Mouse (Mus musculus): ENCODE measurements around the gene Sh3kbp1. TPM values are rescaled to one million over a fixed set of nuclear protein-coding genes. Genes with fewer than 3 reads are reported as not detected.

Gene Sh3kbp1
- total RNA-seq, 2 experiments from 2014 or later: 66.3 to 74.6 TPM

DNA sequence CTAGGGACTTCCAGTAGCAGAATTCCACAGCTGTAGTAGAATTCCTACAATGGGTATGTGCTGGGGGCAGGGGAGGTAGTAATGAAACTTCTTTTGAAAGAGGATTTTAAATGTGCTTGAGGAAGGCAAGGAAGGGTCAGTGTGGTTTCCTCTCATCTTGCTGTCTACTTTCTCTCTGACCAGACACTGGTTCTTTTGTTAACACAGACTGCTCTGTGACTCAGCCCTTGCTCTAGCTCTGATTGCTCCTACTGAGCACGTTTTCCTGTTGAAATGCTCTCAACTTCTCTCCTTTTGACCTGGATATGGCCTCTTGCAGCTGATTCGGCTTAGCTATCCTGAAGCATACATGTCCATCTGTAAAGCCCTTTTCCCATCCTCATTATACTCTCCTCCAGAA lies 45.4 kb downstream of the Sh3kbp1 start:
- intact Hi-C loops (cut with DNase I): no loop called here

DNA sequence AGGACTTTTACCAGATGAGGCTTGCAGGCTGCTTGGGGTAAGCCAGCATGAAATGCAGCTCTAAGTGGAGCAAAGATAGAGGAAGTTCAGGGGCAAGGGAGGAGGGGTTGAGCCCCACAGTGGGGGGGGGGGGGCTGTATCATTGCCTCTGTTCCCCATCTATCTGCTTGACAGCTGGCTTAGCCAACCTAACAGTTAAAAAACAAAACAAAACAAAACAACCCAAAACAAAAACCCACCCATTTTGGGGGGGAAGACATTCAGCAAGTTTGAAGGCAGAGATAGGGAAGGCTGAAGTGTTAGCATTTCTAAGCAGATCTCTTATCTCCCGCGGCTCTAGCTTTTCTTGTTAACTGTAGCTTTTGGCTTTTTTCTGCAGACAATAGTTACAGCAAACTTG lies 49.2 kb downstream of the Sh3kbp1 start:
- intact Hi-C loops (cut with DNase I): no loop called here

More for the DNA sequence above, 45.4 kb downstream of the Sh3kbp1 start:
- DNase-seq (ENCODE audit: extremely low spot score in 1 of 2, low spot score in 2 of 2): no peak

DNA sequence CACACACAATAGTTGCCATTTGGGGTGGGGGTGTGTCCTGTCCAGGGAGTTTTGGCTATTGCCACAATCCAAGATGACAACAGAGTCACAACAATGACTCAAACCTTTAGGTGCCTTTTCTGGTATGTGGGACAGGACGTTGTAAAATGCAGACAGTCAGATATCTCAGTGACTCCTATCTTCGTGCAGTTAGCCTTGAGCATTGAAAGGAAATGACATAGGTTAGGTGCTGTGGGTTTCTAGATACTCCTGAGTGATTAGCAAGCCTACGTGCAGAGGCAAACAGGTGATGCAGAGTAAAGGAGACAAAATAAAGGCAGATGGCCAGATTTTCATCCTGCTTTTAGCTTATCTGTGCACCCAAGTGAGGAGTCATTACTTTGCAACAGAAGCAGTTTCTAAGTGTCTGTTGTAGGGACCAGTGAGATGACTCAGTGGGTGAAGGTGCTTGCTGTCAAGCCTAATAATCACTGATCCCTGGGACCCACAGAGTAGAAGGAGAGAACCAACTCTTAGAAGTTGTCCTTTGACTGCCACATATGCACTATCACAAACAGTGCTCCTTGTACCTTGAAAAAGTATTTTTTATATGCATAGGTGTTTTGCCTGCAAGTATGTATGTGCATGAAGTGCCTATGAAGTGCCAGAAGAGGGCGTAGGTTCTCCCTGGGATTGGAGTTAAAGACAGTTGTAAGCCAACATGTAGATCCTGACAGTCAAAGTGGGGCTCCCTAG lies 50.7 kb downstream of the Sh3kbp1 start:
- intact Hi-C loops (cut with DNase I): no loop called here

More for the DNA sequence above, 49.2 kb downstream of the Sh3kbp1 start:
- DNase-seq (ENCODE audit: extremely low spot score in 1 of 2, low spot score in 2 of 2): no peak

DNA sequence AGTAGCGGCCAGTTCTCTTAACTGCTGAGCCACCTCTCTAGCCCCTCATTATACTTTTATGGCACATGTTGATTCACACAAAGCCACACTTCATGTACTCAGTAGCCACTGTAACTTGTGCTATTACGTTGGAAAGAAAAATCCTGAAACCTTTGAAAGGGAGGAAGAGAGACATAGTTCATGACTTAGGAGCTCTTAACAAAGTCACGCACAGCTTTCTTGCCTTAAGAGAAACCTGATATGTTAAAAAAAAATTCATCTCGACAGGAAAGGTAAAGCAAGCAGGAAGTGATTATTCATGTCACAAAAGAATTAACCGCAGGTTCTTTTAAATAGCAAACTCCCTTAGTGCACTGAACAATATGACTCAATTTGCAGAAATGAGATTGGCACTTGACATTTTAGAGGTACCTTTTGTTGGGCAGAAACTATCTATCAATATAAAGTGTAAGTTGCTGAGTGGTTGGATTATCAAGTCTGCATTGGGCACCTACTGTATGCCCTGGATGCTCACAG lies 51.3 kb downstream of the Sh3kbp1 start:
- intact Hi-C loops (cut with DNase I): no loop called here
- DNase-seq (ENCODE audit: extremely low spot score in 1 of 2, low spot score in 2 of 2): no peak

More for the DNA sequence above, 50.7 kb downstream of the Sh3kbp1 start:
- no peak for DNase-seq (ENCODE audit: extremely low spot score in 1 of 2, low spot score in 2 of 2)

DNA sequence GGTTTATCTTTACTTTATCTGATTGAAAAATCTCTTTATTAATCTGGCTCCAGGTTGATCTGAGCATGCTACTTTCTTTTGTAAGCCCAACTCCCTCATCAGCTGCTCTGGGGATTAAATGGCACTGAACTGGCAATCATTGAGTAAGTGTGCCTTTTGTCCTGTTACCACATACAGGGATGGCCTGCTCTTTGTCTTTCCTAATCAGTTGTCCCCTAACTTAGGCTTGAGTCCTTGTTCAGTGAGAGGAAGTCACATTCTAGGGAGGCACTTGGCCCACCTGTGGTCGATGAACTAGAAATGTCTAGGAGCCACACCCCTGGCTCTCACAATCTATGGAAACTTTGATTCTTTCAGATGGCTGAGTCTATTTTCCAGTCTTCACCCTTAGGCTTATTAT lies 58.4 kb downstream of the Sh3kbp1 start:
- intact Hi-C loops (cut with DNase I): no loop called here

DNA sequence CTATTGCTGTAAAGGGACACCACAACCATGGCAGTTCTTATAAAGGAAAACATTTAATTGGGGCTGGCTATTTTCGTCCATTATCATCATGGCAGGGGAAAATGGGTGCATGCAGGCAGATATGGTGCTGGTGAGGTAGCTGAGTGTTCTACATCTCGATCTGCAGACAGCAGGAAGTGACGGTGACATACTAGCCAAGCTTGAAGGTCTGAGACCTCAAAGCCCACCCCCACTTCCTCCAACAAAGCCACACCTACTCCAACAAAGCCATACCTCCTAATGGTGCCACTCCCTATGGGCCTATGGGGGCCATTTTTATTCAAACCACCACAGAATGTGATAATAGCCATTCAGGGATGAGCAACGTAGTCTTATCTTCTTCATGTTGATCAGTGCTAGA lies 59.8 kb downstream of the Sh3kbp1 start:
- DNase-seq (ENCODE audit: extremely low spot score in 1 of 2, low spot score in 2 of 2): no peak
- intact Hi-C loops (cut with DNase I): no loop called here

More for the DNA sequence above, 58.4 kb downstream of the Sh3kbp1 start:
- no peak for DNase-seq (ENCODE audit: extremely low spot score in 1 of 2, low spot score in 2 of 2)

DNA sequence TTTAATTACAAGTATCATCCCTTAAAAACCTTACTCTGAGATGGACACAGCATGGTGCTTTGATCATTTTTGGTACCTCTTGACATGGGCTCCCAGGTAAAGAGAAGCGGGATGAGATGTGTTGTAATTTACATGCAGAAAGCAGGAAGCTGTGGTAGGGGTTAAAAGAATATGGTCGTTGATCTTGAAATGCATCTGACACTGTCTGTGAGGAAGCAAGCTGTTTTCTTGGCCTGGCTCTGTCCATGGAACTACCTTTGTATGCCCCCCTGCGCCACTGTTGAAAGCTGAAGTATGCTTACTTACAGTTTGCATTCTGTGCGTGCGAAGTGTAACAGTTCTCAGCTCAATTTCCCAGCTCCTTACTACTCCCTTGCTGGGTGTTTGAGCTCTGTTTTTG lies 61.6 kb downstream of the Sh3kbp1 start:
- intact Hi-C loops (cut with DNase I): no loop called here

DNA sequence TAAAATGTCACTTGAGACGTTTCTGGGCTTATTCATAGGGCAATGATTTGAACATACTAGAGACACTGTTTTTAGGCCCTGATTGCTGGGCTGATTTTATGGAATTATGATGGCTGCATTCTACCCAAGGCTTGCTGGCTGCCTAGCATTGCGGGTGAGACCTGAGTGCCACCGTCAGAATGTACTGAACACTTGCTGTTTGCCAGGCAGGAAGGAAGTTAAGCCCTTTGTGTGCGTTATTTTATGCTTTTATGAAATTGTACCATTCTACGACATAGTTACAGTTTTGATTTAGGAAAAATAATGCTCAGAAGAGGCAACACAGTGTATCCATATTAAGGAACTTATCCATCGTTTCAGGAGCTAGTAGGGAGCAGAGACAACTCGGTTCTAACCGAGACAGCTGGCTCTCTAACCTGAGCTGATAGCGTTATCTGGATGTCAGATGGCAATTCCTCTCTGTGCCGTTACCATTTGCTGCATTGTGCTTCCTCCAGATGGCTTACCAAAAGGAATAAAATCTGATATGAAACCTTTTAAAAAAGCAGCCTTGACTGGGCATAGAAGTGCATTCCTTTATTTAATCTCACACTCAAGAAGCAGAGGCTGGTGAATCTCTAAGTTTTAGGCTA lies 62.8 kb downstream of the Sh3kbp1 start:
- no peak for DNase-seq (ENCODE audit: extremely low spot score in 1 of 2, low spot score in 2 of 2)
- intact Hi-C loops (cut with DNase I): no loop called here

More for the DNA sequence above, 61.6 kb downstream of the Sh3kbp1 start:
- DNase-seq (ENCODE audit: extremely low spot score in 1 of 2, low spot score in 2 of 2): no peak

DNA sequence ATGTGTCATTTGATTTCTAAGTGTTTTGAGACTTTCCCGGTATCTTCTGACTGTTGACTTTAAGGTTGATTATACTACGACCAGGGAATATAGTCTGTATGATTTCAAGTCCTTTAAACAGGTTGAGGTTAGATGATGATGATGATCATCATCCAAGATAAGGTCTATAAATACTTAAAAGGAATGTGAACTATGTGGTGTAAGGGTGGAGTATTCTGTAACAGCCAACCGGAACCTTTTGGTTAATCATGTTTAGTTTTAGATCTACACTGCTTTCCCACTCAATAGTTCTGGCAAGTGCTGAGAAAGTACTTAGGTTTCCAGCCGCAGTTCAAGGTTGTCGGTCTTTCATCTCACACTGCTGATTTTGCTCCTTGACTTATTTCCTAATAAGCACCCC lies 66.1 kb downstream of the Sh3kbp1 start:
- DNase-seq (ENCODE audit: extremely low spot score in 1 of 2, low spot score in 2 of 2): no peak
- intact Hi-C loops (cut with DNase I): no loop called here

DNA sequence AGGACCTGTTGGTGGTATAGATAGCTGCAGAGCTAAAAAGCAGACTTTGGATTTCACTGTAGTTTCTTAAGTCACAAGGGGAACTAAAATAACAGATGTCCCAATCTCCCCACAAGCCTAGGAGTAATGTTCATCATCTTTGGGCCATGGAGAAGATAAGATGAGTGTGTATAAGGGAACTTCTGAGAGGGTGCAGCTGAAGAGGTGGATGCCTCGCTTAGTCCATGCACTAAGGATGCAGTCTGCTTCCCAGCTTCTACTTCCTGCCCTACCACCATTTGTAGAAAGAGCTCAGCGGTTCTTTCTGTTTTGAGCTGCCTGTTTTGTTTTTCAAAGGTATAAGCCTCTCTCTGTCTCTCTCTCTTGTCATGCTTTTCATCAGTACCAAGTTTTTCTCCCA lies 69.5 kb downstream of the Sh3kbp1 start:
- no peak for DNase-seq (ENCODE audit: extremely low spot score in 1 of 2, low spot score in 2 of 2)
- intact Hi-C loops (cut with DNase I): no loop called here

DNA sequence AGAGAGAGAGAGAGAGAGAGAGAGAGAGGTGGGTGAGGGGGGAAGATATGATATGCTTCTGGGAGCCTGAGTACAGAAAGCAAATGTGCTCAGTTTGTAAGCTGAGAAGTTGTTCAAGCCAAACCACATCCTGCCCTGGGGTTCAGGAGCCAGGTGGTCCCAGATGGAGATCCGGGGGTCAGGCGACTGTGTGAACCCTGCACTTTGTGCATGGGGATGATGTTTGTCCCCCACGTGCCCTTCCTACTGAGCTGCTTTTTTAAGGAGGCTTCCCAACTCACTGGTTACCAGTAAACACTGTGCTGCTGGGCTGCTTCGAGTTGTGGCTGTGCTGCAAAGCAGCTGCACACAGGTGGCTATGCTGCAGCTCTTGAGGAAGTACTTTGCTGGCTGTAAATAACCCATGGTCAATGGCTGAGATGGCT lies 70.0 kb downstream of the Sh3kbp1 start:
- peak in 1 of 2 experiments; percentile 24 for DNase-seq (ENCODE audit: extremely low spot score in 1 of 2, low spot score in 2 of 2)
- intact Hi-C loops (cut with DNase I): no loop called here

DNA sequence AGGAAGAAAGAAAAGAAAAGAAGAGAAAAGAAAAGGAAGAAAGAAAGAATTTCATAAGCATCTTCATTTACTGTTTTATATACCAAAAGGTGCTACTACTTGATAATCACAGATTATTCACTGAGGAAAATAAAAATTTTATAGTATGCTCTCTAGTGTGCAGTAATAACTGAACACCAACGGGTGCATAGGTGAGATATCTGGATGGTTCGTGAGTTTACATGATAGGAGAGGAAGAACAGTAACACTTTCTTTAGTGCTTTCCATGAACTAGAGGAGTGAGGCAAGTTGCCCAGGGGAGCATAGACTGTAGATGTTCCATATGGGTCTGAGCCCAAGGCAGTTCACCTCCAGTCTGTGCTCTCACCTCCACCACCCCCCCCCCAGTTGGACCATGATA lies 75.8 kb downstream of the Sh3kbp1 start:
- intact Hi-C loops (cut with DNase I): no loop called here

DNA sequence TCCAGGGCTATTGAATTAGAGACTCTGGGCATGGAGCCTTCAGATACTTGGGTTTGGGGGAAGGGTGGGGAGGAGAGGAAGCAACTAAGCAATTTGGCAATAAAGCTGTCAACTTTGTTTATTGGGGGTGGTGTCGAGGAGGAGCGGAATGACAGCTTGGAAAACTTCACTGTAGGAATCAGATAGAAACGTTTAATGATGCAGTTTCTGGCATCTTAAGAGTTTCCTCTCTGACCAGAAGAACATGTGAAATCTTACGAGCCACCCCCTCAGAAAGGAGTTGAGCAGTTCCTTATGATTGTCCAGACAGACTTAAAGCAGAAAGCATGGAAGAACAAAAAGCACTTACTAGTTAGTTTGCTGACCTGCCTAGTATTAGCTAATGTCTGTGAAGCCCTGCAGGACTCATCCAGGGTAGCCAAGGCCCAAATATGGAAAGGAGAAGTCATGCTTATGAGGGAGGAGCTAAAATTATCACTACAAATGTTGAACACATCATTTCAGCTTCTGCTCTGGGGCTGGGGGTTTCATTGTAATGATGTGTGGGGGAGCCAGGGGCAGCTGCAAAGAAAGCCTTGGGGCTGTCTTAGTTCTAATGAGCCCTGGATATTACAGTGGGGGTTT lies 77.4 kb downstream of the Sh3kbp1 start:
- intact Hi-C loops (cut with DNase I): no loop called here
- DNase-seq (ENCODE audit: extremely low spot score in 1 of 2, low spot score in 2 of 2): no peak

More for the DNA sequence above, 75.8 kb downstream of the Sh3kbp1 start:
- no peak for DNase-seq (ENCODE audit: extremely low spot score in 1 of 2, low spot score in 2 of 2)

DNA sequence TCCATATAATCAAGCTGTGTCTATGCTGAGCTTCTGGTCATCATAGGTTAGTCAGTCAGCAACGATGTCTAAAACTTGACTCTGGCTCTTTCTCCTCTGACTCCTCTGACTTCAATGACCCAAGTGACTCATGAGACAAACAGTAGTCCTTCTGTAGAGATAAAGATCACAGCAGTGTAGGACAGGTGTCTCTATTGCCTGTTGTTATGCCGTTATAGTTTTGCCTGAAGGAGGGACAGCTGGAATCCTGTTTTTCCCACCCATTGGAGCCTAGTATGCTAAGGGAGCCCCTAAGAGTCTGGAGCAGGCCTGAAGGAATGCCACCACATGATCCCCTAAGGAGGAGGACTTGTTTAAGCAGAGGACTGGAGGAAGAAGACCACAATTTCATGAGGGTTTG lies 78.3 kb downstream of the Sh3kbp1 start:
- intact Hi-C loops (cut with DNase I): no loop called here
- no peak for DNase-seq (ENCODE audit: extremely low spot score in 1 of 2, low spot score in 2 of 2)

DNA sequence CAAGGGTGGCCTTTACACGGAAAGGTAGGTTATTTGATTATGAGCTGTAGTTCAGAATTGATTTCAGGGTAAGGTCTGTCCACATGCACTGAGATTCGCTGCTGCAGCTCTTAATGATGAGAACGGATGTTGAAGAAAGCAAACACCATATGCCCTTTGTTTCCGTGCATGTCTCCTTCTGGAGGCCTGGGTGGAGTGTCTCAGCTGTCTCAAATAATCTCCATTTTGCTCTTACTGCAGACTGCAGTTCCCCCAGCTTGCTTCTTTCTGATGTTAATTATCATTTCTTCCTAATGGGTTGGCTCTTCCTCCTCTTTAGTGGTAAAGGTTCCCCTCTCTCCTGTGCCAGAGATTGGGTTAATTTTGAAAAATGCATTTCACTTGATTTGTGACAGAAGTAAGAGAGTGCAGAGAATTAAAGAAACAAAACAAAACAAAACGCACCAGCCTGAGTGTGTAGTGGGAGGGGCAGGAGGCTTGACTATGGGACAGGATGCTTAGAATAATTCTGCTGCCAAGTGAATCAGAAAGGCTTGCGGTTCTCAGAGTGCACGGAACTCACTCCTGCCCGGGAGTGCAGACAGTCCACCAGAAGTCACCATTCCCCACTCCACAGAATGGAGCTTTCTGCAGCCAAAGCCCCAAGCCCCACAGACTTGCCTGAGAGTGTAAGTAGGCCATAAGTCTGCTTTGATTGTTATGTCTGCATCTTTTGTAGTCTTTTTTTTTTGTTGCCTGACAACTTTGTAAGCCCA lies 81.2 kb downstream of the Sh3kbp1 start:
- intact Hi-C loops (cut with DNase I): no loop called here

DNA sequence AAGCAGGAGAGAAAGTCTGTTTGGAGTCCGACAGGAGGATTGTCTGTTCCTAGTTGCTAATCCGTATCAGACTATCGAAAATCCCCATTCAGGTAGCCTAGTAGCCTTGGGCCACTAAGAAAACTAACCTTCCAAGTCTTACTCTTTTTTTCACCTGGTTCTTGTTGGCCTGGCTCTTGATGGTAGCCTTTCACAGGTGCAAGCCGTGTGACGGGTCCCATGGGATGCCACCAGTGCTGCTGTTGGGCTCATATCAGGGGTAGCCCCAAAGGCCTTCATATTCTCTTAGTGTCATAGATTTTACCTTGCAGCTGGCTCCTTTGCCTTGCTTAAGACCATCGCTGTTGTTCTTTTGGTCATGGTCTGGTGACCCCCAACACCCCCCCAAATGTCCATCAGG lies 82.2 kb downstream of the Sh3kbp1 start:
- intact Hi-C loops (cut with DNase I): no loop called here

More for the DNA sequence above, 81.2 kb downstream of the Sh3kbp1 start:
- DNase-seq (ENCODE audit: extremely low spot score in 1 of 2, low spot score in 2 of 2): peak in 1 of 2 experiments; percentile 15

DNA sequence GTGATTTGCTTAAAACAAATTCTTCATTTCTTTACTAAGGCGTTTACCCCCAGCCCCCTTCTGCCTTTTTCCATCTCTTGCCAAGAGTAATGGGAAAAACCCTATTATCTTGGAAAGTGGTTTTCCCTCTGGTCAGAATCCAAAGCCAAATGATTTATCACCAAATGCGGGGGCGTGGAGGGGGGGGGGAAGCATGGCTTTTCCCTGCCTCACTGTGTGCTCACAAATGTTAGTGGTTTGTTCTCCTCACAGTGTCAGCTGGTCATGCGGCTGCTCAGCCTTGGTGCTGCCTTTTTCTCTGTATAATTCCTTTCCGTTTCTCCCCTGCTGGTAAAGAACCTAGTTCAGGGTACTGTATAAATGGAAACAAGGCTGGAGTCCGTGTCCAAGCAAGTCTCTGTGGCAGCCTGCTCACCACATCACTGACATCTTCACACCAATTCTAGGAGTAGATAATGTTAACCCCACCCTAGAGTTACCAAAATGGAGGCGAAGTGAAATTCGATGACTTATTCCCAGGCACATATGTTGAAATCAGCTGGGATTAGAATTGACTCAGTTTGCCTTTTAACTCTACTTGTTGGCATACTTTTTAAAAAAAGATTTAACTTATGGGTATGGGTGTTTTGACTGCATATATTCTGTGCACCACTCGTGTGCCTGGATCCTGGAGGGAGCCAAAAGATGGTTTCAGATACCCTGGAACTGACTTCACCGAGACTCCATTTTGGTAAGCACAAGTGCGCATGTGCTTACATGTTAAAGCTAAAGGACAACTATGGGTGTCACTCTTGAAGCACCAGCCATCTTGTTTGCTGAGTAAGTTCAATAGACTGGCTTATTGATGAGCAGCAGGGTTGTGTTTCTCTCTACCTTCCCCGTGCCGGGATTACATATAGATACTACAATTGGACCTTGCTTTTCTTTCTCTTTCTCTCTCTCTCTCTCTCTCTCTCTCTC lies 84.3 kb downstream of the Sh3kbp1 start:
- intact Hi-C loops (cut with DNase I): no loop called here
- no peak for DNase-seq (ENCODE audit: extremely low spot score in 1 of 2, low spot score in 2 of 2)

More for the DNA sequence above, 82.2 kb downstream of the Sh3kbp1 start:
- no peak for DNase-seq (ENCODE audit: extremely low spot score in 1 of 2, low spot score in 2 of 2)

DNA sequence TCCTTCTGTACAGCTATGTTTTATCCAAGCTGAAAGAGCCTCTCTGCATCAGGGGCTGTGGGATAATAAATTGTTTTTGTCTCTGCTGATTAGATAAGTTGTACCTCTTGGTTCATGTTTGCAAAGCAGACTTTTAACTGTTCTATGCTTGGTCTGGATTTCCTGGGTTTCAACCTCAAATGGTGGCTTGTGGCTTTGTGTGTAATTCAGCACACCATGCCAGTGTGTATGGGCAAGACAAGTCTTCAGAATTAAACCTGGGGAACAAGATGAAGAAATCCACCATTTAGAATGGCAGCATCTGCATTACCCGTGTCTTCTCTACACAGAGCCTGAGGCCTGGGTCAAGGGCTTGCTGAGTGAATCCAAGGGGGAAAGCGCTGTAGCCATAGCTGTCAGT lies 86.1 kb downstream of the Sh3kbp1 start:
- intact Hi-C loops (cut with DNase I): no loop called here
- DNase-seq (ENCODE audit: extremely low spot score in 1 of 2, low spot score in 2 of 2): no peak
